Mouse (Mus musculus): ENCODE results near the gene 9330182L06Rik. TPM values are rescaled to one million over a fixed set of nuclear protein-coding genes. Genes with fewer than 3 reads are reported as not detected.

9330182L06Rik gene
- total RNA-seq (2015) = 1.0 and 1.7 TPM in 2 replicates
- 1.0 and 2.1 TPM in 2 replicates for total RNA-seq (2017)

DNA sequence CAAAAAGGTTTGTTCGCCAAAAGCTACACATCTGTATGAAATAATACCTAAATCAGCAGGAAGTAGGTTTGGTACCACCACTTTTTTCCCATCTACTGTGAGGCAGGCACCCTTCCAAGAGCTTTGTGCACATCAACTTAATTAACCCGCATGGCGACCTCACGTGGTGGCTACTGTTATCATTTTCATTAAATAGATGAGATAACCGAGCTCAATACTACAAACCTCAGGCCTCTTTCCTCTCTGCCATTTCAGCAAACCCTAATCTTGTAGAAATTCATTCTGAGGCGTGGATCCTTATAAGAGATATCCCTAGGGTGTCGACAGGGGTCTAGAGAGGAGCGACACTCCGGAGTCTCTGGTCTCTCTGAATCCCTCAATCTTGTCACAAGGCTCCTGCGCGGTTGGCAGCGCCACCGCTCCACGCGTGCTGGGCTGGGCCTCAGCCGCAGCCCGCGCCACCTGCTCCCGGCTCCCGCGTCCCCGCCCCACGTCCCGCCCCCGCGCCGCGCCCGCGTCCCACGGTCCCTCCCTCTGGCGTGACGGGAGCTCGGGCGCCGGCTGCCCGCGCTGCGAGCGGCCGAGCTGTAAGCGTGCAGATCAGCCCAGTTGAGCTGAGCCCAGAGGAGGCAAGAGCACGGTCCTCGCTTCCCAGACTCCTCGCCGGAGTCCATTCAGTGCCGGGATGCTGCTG is at the start of gene 9330182L06Rik:
9330182L06Rik (plus strand) TSS at position 533 of the 694 bp plus-strand sequence.
- peak; percentile 69 for ATAC-seq (replicated peaks; ENCODE audit: poor library complexity)

DNA sequence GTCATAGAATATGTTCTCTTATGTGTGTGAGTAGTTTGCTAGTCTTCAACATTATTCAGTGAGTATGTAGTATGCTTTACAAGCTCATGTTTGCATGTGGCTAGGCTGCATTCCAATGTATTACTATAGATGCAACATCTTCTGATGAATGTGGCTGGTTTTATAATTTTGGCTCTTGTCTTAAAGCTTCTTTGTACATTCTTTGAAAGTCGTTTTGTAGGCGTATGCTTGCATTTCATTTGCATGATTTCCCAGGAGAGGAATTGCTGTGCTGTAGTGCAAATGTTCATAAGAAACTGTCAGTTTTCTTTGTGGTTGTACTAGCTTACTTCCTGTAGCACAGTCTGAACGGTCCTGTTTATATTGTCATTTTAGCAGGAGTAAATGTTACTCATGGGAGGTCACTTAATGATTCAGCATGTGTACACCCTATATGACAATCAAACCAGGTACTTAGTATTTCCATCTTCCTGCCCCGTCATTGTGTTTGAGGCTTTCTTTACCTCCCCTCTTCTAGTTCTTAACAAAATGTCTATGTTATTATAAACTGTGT is 38.4 kb upstream of the 9330182L06Rik start:
- 0 out of 2 replicates have a peak, but pooled peaks have one; percentile 20 for ATAC-seq (replicated peaks; ENCODE audit: poor library complexity)

DNA sequence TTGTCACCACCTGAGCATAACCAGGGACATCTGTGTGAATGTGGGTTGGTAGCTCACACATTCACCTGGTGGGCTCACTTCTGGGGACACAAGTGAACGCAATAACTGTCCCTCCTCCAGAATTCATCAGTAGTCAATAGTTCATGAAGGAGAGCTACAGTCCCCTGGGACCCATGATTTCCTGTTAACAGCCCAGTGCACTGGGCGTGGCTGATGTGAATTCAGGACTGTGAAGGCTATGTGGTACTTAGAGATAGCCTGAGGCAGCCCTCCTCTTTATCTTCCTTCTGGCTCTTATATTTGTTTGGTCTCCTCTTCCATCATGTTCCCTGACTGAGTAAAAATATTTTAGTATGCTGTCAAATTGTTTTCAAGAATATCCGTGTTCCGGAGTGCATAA is 1.6 kb upstream of the 9330182L06Rik start:
- ATAC-seq (replicated peaks; ENCODE audit: poor library complexity) = 0 out of 2 replicates have a peak, but pooled peaks have one; percentile 19

DNA sequence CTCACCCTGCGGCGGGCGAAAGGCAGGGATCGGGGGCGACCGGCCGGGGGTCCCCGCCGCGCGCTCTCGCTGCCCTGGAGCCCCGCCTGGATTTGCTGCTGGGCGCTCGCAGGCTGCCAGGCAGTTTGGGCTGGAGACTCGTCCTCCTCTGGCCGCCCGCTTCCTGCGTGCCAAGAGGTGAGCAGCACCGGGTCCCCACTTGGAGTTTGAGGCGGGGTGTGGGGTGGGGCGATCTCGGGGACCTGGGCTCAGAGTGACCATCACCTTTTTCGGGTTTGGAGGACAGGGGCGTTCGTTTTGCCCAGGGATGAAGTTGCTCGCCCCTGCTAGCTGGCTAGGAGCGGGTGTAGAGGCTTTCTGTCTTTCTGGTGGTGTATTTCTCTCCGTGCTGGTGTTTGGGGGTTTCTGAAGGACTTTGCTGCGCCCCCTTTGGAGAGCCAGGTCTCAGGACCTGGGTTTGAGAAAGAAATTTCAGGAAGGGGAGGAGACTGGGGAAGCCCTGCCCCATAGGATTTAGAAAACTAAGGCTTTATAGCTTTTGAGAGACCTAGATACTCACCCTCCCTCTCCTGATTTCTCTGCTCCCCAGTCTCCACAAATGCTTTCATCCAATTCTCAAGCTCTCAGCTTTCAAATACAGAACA is 484 bp downstream of the 9330182L06Rik start:
- ATAC-seq (replicated peaks; ENCODE audit: poor library complexity) = peak; percentile 45

DNA sequence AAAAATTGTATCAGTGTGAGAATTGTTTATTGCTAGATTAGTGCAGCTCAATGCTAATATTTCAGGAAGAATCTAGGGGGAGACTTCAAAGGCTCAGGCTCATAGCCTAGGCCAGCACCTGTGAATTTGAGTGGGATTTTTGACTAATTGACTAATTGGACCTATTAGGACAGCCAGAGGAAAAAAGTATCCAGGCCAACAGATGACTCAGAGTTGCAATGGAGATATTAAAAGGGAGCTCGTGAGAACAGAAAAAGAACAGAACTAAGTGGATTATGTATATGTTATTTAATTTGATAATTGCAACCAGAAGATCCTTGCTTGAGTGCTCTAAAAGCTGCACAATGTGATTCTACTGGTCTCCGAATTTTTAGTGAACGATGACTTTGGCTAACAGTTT is 3.7 kb downstream of the 9330182L06Rik start:
- no peak for ATAC-seq (replicated peaks; ENCODE audit: poor library complexity)

DNA sequence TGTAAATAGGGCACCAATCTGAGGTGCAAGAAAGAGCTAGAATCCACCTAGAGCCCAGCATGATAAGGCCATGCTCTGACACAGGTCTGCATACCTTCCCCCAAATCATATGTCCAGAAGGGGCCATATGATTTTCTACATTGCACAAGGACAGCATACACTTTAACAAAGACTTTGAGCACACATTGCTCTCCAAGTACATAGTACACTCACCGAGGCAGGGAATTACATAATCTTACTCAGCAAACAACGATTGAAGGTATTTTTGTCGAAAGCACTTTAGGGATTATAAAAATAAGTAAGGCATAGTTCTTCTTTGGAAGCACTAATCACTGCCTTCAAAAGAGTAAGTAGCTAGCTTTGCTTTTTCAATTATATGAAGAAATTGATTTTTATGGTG is 7.1 kb downstream of the 9330182L06Rik start:
- ATAC-seq (replicated peaks; ENCODE audit: poor library complexity) = no peak

DNA sequence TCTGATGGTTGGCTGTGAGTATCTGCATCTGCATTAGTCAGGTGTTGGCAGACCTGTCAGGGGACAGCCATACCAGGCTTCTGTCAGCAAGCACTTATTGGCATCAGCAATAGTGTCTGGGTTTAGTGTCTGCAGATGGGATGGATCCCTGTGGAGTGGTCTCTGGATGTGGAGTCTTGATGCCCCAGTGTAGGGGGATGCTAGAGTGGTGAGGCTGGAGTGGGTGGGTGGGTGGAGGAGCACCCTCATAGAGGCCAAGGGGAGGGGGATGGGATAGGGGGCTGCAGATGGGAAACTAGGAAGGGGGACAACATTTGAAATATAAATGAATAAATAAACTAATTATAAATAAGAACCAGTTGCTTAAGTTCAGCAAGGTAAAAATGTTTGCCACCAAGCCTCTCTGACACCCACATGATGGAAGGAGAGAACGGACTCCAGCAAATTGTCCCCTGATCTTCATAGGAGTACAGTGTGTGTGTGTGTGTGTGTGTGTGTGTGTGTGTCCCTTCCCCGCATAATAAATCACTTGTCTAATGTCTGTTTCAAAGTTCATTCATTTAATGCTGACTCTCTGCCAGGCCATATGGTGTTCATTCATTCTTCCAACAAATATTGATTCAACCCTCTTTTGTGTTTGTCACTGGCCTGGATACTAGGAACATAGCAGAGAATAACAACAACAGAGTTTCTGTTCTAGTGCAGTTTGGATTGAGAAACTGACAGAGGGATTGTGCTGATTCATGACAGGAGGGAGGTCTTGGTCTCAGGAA is 30.0 kb downstream of the 9330182L06Rik start:
- ATAC-seq (replicated peaks; ENCODE audit: poor library complexity) = no peak

DNA sequence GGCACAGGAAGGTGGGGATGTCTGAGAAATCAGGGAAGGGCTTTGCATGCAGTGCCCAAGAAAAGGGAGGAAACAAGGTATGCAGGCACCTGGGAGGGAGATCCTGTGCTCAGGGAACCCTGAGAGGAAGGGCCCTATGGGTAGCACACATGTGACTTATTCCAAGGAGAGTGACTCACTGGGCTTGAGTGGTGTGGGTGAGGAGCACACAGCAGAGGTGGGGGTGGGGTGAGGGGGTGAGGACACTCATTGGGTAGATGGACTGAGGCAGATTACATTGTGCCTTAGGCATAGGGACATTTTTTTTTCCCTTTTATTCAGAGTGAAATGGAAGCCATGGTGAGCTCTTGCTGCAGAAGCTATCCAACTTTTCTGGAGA is 30.6 kb downstream of the 9330182L06Rik start:
- no peak for ATAC-seq (replicated peaks; ENCODE audit: poor library complexity)

DNA sequence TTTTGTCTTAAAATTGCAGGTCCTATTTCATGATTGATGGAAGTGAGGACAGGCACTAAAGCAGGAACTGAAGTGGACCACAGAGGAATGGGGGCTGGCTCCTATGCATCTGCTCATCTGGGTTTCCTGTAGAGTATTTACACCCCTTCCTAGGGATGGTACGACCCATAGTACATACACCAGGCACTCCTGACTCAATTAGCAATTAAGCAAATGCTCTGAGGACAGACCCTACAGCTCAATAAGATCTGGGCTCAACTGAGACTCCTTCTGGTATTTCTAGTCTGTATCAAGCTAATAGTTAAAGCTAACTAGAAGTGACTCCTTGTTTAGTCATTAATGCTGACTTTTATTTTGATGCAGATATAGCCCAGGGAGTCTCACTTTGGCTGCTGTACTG is 60.9 kb downstream of the 9330182L06Rik start:
- no peak for ATAC-seq (replicated peaks; ENCODE audit: poor library complexity)

DNA sequence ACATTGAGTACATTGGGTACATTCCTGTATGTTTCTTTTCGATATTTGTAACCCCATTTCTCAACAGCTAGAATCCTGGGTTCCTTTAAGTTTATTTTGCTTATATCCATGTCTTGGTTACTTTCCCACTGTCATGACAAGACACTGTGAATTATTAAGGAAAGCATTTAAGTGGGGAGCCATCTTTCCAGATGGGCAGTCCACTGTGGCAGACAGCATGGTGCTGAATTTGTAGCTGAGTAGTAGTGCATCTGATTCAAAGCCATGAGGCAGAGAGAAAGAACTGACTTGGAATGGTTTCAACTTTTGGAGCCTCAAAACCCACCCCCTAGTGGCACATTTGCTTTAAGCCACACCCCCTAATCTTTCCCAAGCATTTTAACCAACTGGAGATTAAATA is 61.6 kb downstream of the 9330182L06Rik start:
- no peak for ATAC-seq (replicated peaks; ENCODE audit: poor library complexity)

DNA sequence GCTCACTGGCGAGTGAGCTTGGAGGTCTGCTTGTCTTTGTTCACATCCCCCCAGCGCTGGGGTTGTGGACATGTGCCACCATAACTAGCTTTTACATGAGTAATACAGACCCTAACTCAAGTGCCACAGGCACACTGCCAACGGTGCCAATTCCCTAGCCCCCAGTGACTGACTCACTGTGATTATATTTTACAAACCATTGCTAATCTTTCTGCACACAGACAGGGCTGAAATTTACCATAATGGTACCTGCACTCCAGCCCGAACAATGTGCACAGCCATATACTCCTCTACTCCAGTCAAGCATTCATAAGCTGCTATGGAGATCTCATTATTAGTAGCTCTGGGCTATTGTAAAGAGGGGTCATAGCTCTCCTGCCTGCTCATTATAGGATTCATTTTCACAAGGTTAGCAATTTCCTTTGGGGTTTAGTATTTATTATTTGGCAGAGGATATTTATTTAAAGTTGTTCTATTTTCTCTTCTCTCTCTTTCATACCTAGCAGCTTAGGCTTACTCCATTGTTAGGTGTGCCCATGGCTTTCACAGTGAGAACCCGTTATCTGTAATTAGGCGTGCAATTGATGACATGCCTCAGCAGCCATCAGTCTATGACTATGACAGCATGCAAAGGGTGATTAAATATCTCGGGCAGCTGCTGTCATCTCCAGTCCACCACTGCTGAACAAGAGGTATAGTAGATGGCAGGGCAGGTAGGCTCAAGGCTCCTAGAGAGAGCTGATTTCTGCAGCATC is 73.0 kb downstream of the 9330182L06Rik start:
- ATAC-seq (replicated peaks; ENCODE audit: poor library complexity) = no peak

DNA sequence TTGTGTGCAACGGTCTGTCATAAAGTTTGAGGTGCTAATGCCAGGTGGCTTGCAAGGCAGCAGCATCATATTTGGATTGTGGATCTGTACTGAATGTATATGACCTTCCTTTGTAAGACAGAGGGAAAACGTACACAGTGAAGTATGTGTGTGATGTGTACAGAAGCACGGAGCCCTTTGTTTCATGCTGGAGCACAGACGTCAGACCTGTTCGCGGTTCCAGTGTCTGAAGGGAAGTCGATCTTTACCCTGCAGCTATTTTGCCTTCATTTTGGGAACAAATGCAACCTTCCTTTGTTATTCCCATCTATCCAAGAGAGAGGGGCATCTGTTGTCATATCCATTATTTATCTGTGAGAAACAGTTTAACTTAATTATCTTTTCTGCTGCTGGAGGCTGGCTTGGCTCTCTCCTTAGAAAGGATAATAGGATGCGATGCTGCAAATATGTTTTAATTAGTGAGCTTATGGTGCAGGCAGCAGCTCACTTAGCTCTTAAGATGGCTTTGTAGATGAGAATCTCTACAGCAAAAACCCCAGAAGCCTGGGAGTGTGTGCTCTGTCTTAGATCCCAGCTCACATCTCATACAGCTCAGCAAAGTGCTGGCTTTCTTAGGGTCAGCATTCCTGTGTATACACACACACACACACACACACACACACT is 73.7 kb downstream of the 9330182L06Rik start:
- no peak for ATAC-seq (replicated peaks; ENCODE audit: poor library complexity)

DNA sequence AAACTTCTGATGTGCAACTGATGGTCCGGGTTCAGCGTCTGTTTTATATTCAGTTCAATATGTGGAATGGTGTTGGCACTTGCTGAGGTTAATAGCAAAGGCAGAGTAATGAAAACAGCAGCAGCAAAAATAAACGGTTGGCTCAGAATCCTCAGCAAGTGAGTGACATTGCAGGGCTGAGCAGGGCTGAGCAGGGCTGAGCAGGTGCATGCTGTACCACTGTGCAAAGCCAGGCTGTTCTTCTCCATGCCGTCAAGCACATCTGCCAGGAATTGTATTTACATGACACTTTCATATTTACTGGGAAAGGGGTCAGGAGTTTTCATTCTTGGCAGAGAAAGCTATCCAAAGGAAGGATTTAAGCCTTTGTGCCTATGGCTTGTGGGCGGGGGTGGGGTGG is 78.7 kb downstream of the 9330182L06Rik start:
- no peak for ATAC-seq (replicated peaks; ENCODE audit: poor library complexity)

DNA sequence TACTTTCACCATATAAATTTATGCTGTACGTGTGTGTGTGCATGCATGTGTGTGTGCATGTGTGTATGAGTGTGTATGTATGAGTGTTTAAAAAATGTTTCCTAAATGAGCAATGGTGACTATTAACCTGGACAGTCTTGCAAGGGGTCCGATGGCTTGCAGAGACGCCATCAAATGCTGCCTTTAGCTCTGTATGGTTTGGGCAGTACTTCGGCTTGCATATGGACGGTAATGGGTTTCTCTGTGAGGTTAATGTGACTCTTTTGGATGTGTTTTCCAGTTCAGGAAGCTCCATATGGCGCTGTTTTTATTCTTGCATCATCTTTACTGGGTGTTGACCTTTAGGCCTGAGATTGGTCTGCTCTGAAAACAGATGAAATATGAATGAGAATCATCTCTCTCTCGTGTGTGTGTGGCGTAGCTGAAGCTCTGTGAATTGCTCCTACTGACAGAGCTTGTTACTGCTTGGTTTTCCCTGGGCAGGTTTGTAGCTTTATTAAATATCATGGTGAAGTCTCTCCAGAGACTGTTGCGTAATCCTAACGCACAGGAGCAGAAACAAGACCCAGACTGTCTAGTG is 79.2 kb downstream of the 9330182L06Rik start:
- peak; percentile 59 for ATAC-seq (replicated peaks; ENCODE audit: poor library complexity)

DNA sequence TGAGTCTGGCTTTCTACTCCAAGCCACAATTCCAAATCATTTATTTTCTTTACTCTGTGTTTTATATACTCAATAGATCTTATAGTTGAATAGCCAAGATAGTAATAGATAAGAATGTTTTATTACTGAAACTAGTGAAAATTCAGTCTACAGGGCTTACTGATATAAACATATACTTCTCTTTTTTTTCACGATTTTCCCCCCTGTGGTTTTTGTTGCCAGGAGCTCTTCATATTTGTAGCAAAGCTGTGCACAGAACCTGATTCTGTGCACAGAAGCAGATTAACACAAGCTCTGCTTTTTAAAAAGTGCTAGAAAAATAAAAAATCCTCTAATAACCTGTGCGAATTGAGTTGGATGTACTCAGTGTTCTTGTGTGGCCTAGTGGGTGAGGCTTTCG is 79.7 kb downstream of the 9330182L06Rik start:
- peak; percentile 54 for ATAC-seq (replicated peaks; ENCODE audit: poor library complexity)

DNA sequence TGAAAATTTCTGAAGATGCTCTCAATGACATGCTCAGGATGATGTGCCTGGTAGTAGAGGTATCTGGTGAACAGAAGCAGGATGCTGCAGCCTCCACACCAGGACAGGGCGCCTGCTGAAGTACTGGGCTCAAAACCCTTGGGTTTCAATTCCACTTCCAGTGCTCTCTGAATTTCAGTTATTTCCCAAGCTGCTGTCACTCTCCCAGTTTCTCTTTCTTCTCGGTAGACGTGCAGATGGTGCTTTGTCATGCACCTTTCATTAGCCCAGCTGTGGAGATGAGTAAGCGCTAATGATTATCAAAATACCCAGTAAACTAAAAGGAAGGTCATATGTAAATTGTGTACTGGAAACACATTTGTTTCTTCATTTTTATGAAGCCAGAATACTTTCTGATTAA is 80.6 kb downstream of the 9330182L06Rik start:
- peak; percentile 82 for ATAC-seq (replicated peaks; ENCODE audit: poor library complexity)

DNA sequence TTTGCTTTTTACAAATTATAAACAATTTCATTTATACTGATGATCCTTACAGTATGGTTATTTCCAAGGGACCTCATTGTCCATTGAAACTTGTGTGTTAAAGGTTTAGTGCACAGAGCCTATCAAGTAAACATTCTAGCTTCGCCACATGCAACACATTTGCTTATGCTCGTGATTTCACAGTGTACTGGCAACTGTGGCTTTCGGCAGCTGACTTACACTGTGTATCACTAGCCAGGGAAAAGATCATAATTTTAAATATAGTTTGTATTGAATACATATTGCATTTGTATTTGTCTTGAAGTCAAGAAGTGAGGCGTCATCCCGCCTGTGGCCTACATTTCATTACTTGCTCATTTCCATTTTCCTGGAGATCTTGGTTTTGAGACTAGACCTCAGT is 86.2 kb downstream of the 9330182L06Rik start:
- ATAC-seq (replicated peaks; ENCODE audit: poor library complexity) = no peak

DNA sequence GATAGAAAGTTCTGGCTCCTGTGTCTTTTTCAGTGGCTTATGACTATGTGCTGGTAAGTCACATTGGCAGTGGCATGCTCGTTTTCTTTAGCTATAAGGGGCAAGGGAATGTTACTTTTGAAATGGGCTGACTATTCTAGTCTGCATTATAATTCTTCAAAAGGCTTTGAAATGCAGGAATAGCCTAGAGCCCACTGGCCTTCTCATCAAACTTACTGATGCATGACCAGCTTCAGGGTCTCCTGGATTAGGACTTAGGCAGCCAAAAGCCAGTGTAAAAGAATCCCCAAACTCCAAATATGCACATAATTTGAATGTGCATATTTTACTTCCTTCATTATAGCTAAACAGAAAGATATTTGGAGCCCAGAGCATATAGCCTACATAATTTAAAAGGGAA is 86.7 kb downstream of the 9330182L06Rik start:
- no peak for ATAC-seq (replicated peaks; ENCODE audit: poor library complexity)

DNA sequence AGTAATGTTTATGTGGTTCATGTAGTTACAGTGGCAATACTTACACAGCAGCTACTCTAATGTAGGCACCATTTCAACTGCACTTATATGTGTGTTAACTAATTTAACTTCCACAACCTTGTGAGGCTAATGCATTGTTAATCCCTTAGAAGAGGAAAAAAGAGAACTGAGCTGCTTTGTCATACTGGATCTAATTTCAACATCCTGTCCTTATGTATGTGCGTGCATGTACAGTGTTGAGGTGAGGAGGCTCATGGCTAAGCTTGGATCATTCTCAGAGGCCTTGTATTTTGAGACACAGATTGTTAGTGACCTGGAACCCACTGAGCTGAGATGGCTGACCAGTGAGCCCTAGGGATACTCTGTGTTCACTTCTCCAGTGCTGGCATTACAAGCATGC is 88.3 kb downstream of the 9330182L06Rik start:
- peak; percentile 63 for ATAC-seq (replicated peaks; ENCODE audit: poor library complexity)

DNA sequence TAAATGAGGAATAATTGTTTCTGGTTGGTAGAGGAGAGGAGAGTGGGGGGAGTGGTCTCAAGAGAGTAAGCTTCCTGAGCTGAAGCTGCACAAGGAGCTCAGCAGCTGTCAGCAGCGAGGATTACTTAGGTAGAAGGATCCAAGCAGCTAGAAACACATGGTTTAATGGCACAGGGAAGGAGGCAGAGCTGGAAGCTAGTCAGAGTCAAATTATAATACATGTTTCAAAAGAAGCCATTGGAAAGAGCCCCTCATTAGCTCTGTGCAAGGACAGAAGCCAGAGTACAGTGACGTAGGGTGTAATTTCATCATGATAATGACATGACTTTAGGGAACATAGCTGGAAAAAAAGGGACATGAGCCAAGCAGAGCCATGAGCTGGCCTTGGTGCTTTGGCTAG is 92.2 kb downstream of the 9330182L06Rik start:
- ATAC-seq (replicated peaks; ENCODE audit: poor library complexity) = no peak

Data from megakaryocyte progenitor cell, adult 5-6 weeks (primary cell).